Mouse (Mus musculus) stomach, postnatal 0 days (tissue): ENCODE results near the gene Gmppa.

Source experiments
- CTCF ChIP-seq: IDR thresholded peaks from 2 replicates; pipeline ENCODE4 v1.5.1; 2016; ENCODE audit warnings: antibody characterized with exemption, low read depth, mild to moderate bottlenecking, moderate library complexity
- EP300 ChIP-seq: optimal IDR thresholded peaks from 2 replicates; pipeline ENCODE3; 2016; ENCODE audit warnings: antibody characterized with exemption

GRCm38 (mm10) chr1:75412196-75412595 is 23.5 kb upstream of the Gmppa start:
- TF ChIP-seq CTCF (no peak), EP300 (no peak)
